Mouse (Mus musculus) liver, embryonic 14.5 days (tissue): ENCODE results near the gene Hoxc12. TPM values are rescaled to one million over a fixed set of nuclear protein-coding genes. Genes with fewer than 3 reads are reported as not detected.

Experiments used
- ATAC-seq: fragments of 200-750 bp; cut with Nextera tagmentation; 2 replicates; pipeline ENCODE4 v1.8.0; 2017; ENCODE audit warnings: moderate number of reproducible peaks, mild to moderate bottlenecking, moderate library complexity; ENCODE audit not compliant: insufficient read depth
- DNase-seq, 3 experiments: peaks; one replicate each; pipeline ENCODE4 v3.0.0-alpha.2; 2012 to 2013; ENCODE audit warnings: low read depth in 3 of 3, low spot score in 3 of 3
- H3K27ac ChIP-seq: fragments of 300-500 bp; sonication (generic); 2 replicates; pipeline ENCODE4 v1.5.1; 2014; ENCODE audit warnings: moderate library complexity, mild to moderate bottlenecking, control low read depth, inconsistent platforms
- H3K27me3 ChIP-seq: fragments of 300-500 bp; sonication (generic); 2 replicates; pipeline ENCODE4 v1.6.1; 2014; ENCODE audit warnings: mild to moderate bottlenecking, low read length, moderate library complexity; ENCODE audit not compliant: control insufficient read depth, insufficient read depth
- H3K36me3 ChIP-seq: fragments of 300-500 bp; sonication (generic); replicated peaks from 2 replicates; pipeline ENCODE4 v1.6.1; 2014; ENCODE audit warnings: low read depth; ENCODE audit not compliant: control insufficient read depth, insufficient read depth
- H3K4me1 ChIP-seq, 2 experiments: fragments of 200-500 bp in 1 of 2; fragments of 300-500 bp in 1 of 2; sonication (generic) in 1 of 2; replicated peaks; 2 replicates each; pipeline ENCODE4 v1.6.1; 2012 to 2014; ENCODE audit warnings: antibody characterized with exemption in 1 of 2, inconsistent platforms in 1 of 2, low read length in 1 of 2; ENCODE audit not compliant: control insufficient read depth in 2 of 2, insufficient read depth in 2 of 2
- H3K4me2 ChIP-seq: fragments of 300-500 bp; sonication (generic); 2 replicates; pipeline ENCODE4 v1.6.1; 2014; ENCODE audit warnings: low read depth, mild to moderate bottlenecking, control low read depth, moderate library complexity
- H3K4me3 ChIP-seq, 2 experiments: fragments of 200-500 bp in 1 of 2; fragments of 300-500 bp in 1 of 2; sonication (generic) in 1 of 2; 2 replicates each; pipeline ENCODE4 v1.5.1; 2012 to 2014; ENCODE audit warnings: low read depth in 2 of 2, low read length in 2 of 2, mild to moderate bottlenecking in 2 of 2, control low read depth in 1 of 2, inconsistent platforms in 1 of 2, moderate library complexity in 1 of 2; ENCODE audit not compliant: insufficient read depth in 1 of 2
- H3K9ac ChIP-seq: fragments of 300-500 bp; sonication (generic); replicated peaks from 2 replicates; pipeline ENCODE4 v1.6.1; 2014; ENCODE audit warnings: mild to moderate bottlenecking, control low read depth, moderate library complexity
- H3K9me3 ChIP-seq: fragments of 300-500 bp; sonication (generic); 2 replicates; pipeline ENCODE4 v1.6.1; 2016; ENCODE audit warnings: low read length, mixed read lengths; ENCODE audit not compliant: control insufficient read depth
- CTCF ChIP-seq: IDR thresholded peaks from 2 replicates; pipeline ENCODE4 v1.5.1; 2016; ENCODE audit warnings: antibody characterized with exemption, low read depth, control low read depth
- EP300 ChIP-seq: IDR thresholded peaks from 2 replicates; pipeline ENCODE4 v1.6.1; 2016; ENCODE audit warnings: antibody characterized with exemption, low read depth
- WGBS: fragments of 180-500 bp; shearing (Covaris S2); extraction: QIAGEN DNeasy Blood & Tissue Kit; methylation state at CpG from one replicate; pipeline ENCODE4 v1.1.7; 2014; ENCODE audit not compliant: insufficient replicate concordance; 5-methylcytosine and 5-hydroxymethylcytosine counted together
- polyA plus RNA-seq, 2 experiments: library from polyadenylated mRNA; depleted of rRNA in 1 of 2; stranded (reverse) in 1 of 2; unstranded in 1 of 2; fragments of >200 nt; fragmentation: Nextera tagmentation in 1 of 2; extraction: Ambion mirVana in 1 of 2; gene quantifications; 2 replicates each; pipeline versions ENCODE4 v1.2.1 to v1.2.3; 2012 to 2014

Hoxc12 gene
- polyA plus RNA-seq, 2 experiments = not detected

DNA sequence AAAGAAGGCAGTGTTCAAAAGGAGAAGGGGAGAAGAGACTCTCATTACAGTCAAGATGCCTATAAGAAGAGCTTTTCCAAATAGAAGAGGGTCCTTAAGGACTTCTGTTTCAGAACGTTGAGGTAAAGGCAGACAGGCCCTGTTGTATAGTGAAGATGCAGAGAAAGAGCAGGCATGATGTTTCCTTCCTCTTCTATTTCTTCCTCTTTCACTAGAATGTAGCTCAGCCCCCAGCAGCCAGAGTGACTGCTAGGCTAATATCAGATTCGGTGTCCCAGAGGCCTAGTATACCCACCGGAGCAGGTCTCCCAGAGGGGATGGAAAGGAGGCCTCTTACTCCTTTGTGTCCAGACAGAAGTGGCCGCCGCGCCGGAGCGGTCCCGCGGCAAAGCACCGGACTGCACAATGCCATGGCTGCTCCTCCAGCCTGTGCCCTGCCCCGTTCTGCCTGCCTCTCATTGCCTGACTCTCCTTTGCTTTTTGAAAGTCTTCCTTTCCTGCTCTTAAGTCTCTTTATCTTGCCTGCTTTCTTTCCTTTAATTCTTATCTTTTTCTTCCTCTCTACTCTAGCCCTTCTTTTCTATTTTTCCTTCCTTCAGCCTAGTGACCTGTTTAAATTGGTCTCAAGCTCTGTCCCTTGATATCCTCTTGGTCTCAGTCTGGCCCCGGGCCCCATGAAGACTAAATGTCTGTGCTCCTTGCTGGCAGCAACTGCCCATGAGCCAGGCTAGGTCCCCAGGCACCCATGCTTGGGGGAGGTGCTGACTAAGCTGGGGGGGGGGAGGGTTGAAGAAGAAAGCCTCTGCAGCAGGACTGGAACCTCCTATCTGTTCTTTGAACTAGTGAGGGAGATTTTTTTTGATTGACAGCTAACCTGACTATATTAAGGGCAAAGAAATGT is 42.3 kb downstream of the Hoxc12 start:
- H3K4me1 ChIP-seq = no peaks in the 10 kb centered on the region
- H3K4me3 ChIP-seq = no peak overlapping the region
- no peak overlapping the region for H3K4me2 ChIP-seq
- H3K27me3 ChIP-seq = peaks cover 98% of the 10 kb centered on the region
- no peaks in the 10 kb centered on the region for H3K36me3 ChIP-seq
- H3K9ac ChIP-seq = no peak overlapping the region
- H3K9me3 ChIP-seq = no peaks in the 10 kb centered on the region
- TF ChIP-seq EP300 (no peak), CTCF (no peak)
- no peak overlapping the region for H3K27ac ChIP-seq
- ATAC-seq = no peak
- 1% methylated on average over 13 of the region's 13 CpGs for WGBS
- DNase-seq = no peak

DNA sequence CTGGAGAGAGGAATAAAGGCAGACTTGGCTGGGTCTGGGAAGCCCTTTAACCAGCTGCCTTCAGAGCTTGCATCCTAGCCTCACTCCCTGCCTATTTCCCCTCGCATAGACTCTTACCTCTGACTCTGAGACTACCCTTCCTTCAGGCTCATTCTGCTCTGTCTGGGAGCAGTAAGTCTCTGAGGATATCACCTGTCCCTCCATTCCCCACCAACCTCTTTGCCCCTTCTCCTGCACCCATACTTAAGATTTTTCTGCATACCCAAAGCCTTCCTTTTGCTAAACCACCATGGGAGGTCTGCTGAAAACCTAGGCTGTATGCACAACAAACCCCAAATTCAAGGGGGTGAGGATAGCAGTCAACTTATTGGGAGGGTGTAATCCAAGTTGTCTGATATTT is 43.4 kb downstream of the Hoxc12 start:
- no peaks in the 10 kb centered on the region for H3K9me3 ChIP-seq
- TF ChIP-seq CTCF (no peak), EP300 (no peak)
- ATAC-seq = no peak
- no peaks in the 10 kb centered on the region for H3K36me3 ChIP-seq
- no peak overlapping the region for H3K4me3 ChIP-seq
- no peaks in the 10 kb centered on the region for H3K4me1 ChIP-seq
- DNase-seq = no peak
- H3K27ac ChIP-seq = no peak overlapping the region
- H3K27me3 ChIP-seq = peaks cover 97% of the 10 kb centered on the region
- H3K4me2 ChIP-seq = no peak overlapping the region
- no peak overlapping the region for H3K9ac ChIP-seq
- 0% methylated on average over 1 of the region's 1 CpGs for WGBS

DNA sequence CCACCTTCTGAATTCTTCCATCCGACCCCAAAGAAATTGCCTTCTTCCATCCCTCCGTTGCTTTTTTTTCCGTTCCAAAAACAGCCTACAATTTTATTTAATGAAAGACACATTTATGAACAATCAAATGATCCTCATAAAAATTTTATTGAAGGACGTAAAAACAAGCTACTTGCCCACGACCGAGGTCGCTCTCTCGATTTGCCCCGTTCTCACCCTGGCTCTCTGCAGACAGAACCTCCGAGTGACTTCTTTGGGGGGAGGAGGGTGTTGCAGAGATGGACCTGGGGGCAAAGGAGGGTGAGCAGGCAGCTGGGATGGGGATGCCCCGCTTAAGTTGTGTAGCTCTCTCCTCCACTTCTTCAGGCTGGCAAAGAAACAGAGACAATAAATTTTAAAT is 43.8 kb downstream of the Hoxc12 start:
- Histone ChIP-seq H3K4me2 (no peak overlapping the region), H3K4me1 (no peaks in the 10 kb centered on the region), H3K9ac (no peak overlapping the region), H3K4me3 (no peak overlapping the region), H3K9me3 (no peaks in the 10 kb centered on the region), H3K36me3 (no peaks in the 10 kb centered on the region), H3K27ac (no peak overlapping the region), H3K27me3 (peaks cover 97% of the 10 kb centered on the region)
- DNase-seq (no peak), ATAC-seq (no peak)
- 5% methylated on average over 11 of the region's 11 CpGs for WGBS
- TF ChIP-seq EP300 (no peak), CTCF (no peak)

GRCm38 (mm10) chr15:102980912-102981311 is 44.4 kb downstream of the Hoxc12 start:
- no peak for TF ChIP-seq CTCF
- TF ChIP-seq EP300 = no peak
- H3K4me2 ChIP-seq = no peak overlapping the region
- H3K4me3 ChIP-seq = no peak overlapping the region
- no peaks in the 10 kb centered on the region for H3K36me3 ChIP-seq
- H3K27me3 ChIP-seq = peaks cover 97% of the 10 kb centered on the region
- under 1% methylated on average over 14 of the region's 14 CpGs for WGBS
- H3K27ac ChIP-seq = no peak overlapping the region
- no peaks in the 10 kb centered on the region for H3K4me1 ChIP-seq
- DNase-seq = no peak
- no peaks in the 10 kb centered on the region for H3K9me3 ChIP-seq
- no peak for ATAC-seq
- no peak overlapping the region for H3K9ac ChIP-seq

GRCm38 (mm10) chr15:102981379-102982288 is 45.1 kb downstream of the Hoxc12 start:
- 1% methylated on average over 88 of the region's 88 CpGs for WGBS
- H3K4me1 ChIP-seq = no peaks in the 10 kb centered on the region
- H3K4me3 ChIP-seq = 0 out of 4 replicates have a peak overlapping the region, but pooled peaks of 1 of the 2 experiments have one; percentile 4
- H3K27ac ChIP-seq = no peak overlapping the region
- ATAC-seq = no peak
- no peaks in the 10 kb centered on the region for H3K9me3 ChIP-seq
- H3K27me3 ChIP-seq = peaks cover 97% of the 10 kb centered on the region
- H3K9ac ChIP-seq = no peak overlapping the region
- peak overlapping the region; percentile 34 for H3K4me2 ChIP-seq
- DNase-seq = no peak
- TF ChIP-seq EP300 (no peak), CTCF (no peak)
- H3K36me3 ChIP-seq = no peaks in the 10 kb centered on the region
